Mouse (Mus musculus) small intestine, adult 2 months (tissue): ENCODE results near the gene 1700069L16Rik.

Source experiments
- CTCF ChIP-seq: fragments of 200-500 bp; IDR thresholded peaks from 2 replicates; pipeline ENCODE4 v1.5.1; 2012; ENCODE audit warnings: low read depth, mild to moderate bottlenecking, control low read depth, inconsistent platforms, low read length, moderate library complexity, mixed read lengths; ENCODE audit not compliant: insufficient replicate concordance, insufficient read length; ENCODE audit errors: extremely low read depth
- POLR2A ChIP-seq: fragments of 200-500 bp; IDR thresholded peaks from 2 replicates; pipeline ENCODE4 v1.6.1; 2012; ENCODE audit warnings: low read depth, mild to moderate bottlenecking, control low read depth, inconsistent platforms, low read length, moderate library complexity

- TF ChIP-seq CTCF (no peak), POLR2A (no peak)
Measured at GRCm38 (mm10) chr5:113677541-113677940, 47.0 kb downstream of the 1700069L16Rik start.
